Mouse (Mus musculus): ENCODE measurements at regions not wholly inside any gene's neighbourhood (a gene's known extent, or its start where the extent isn't known, plus 50 kb on each side); places are given as distances from the start of the nearest gene placed in this dataset.

- TF ChIP-seq GATA1 (IDR thresholded peaks at IDR 0.05; ENCODE audit: borderline replicate concordance, low read length) (no peak), FLI1 (IDR thresholded peaks at IDR 0.05; ENCODE audit: low read length) (no peak)
These were observed 386.1 kb downstream of the Efnb2 start for GRCm38 (mm10) chr8:8274987-8275386.
